Mouse (Mus musculus): ENCODE results near the gene Tmem263. TPM values are rescaled to one million over a fixed set of nuclear protein-coding genes. Genes with fewer than 3 reads are reported as not detected.
A peak's percentile ranks its signal among the peaks of the same experiment; 100 is the strongest.

Tmem263 gene
- total and polyA plus RNA-seq, 3 experiments: 11.8 to 15.7 TPM; not detected in 1

GRCm38 (mm10) chr10:85128453-85128852, 26.0 kb downstream of the Tmem263 start:
- no peaks in the 10 kb centered on the region; a peak in 1 of 4 replicates for H3K27me3 ChIP-seq (ENCODE audit: control insufficient read depth in 1 of 2, insufficient read depth in 2 of 2, low read length in 2 of 2)
- no peaks in the 10 kb centered on the region for H3K9me3 ChIP-seq (replicated peaks; ENCODE audit: insufficient read depth, low read length)
- H3K36me3 ChIP-seq (ENCODE audit: control insufficient read depth in 1 of 2, insufficient read depth in 2 of 2, low read length in 2 of 2): peaks cover 0 to 7% of the 10 kb centered on the region in 2 experiments; a peak in 1 of 4 replicates
- peak overlapping the region; percentile 60 to 74 for H3K4me3 ChIP-seq (ENCODE audit: control insufficient read depth in 1 of 2, insufficient read depth in 1 of 2, low read depth in 2 of 2, low read length in 2 of 2)
- no peak overlapping the region for H3K27ac ChIP-seq (ENCODE audit: control insufficient read depth, low read depth, low read length)
- H3K4me1 ChIP-seq (ENCODE audit: control insufficient read depth in 1 of 2, insufficient read depth in 2 of 2, low read length in 2 of 2): peaks cover 0 to 4% of the 10 kb centered on the region in 2 experiments; a peak in 2 of 4 replicates
- H3K79me2 ChIP-seq (ENCODE audit: control insufficient read depth, insufficient read depth, low read length, poor library complexity): no peaks in the 10 kb centered on the region
- DNase-seq (ENCODE audit: low read depth, low spot score): peak; percentile 80
- H3K9ac ChIP-seq (ENCODE audit: control insufficient read depth, low read depth, low read length, poor library complexity, severe bottlenecking): peak overlapping the region; percentile 42
- TF ChIP-seq MAFK (IDR thresholded peaks at IDR 0.05; ENCODE audit: borderline replicate concordance, low read depth, low read length) (no peak), EP300 (IDR thresholded peaks at IDR 0.05; ENCODE audit: low read depth in 1 of 2, low read length in 2 of 2) (no peak), MYC (IDR thresholded peaks at IDR 0.05; ENCODE audit: low read depth, low read length) (0 out of 2 replicates have a peak, but pooled peaks have one; percentile 24), ETS1 (IDR thresholded peaks at IDR 0.05; ENCODE audit: low read depth, low read length) (no peak), MAZ (IDR thresholded peaks at IDR 0.05; ENCODE audit: low read depth, low read length) (no peak), GATA1 (IDR thresholded peaks at IDR 0.05; ENCODE audit: low read depth, low read length) (no peak), SIN3A (IDR thresholded peaks at IDR 0.05; ENCODE audit: low read length) (peak; percentile 99), POLR2A (IDR thresholded peaks at IDR 0.05; ENCODE audit: control insufficient read depth in 1 of 2, insufficient read depth in 1 of 2, low read depth in 1 of 2, low read length in 2 of 2, poor library complexity in 1 of 2) (no peak), CHD1 (IDR thresholded peaks at IDR 0.05; ENCODE audit: low read depth, low read length) (no peak), NRF1 (IDR thresholded peaks at IDR 0.05; ENCODE audit: insufficient read depth, low read depth, low read length, poor library complexity, severe bottlenecking) (no peak), MXI1 (IDR thresholded peaks at IDR 0.05; ENCODE audit: low read depth, low read length) (peak; percentile 98), SMC3 (IDR thresholded peaks at IDR 0.05; ENCODE audit: low read depth, low read length) (no peak), MYB (IDR thresholded peaks at IDR 0.05; ENCODE audit: low read depth, low read length) (no peak), TCF12 (IDR thresholded peaks at IDR 0.05; ENCODE audit: low read depth, low read length) (no peak), KAT2A (conservative IDR thresholded peaks at IDR 0.05; ENCODE audit: low read depth, low read length) (no peak), MAX (IDR thresholded peaks at IDR 0.05; ENCODE audit: low read length) (peak; percentile 70), GABPA (IDR thresholded peaks at IDR 0.05; ENCODE audit: low read depth, low read length) (no peak)

- H3K4me3 ChIP-seq (ENCODE audit: control insufficient read depth in 1 of 2, insufficient read depth in 1 of 2, low read depth in 2 of 2, low read length in 2 of 2): no peak overlapping the region
- TF ChIP-seq TAL1 (IDR thresholded peaks at IDR 0.05; ENCODE audit: low read length) (no peak), USF2 (IDR thresholded peaks at IDR 0.05; ENCODE audit: borderline replicate concordance in 1 of 2, insufficient read depth in 1 of 2, low read depth in 1 of 2, low read length in 2 of 2) (no peak), JUND (IDR thresholded peaks at IDR 0.05; ENCODE audit: low read depth, low read length) (no peak), KAT2A (conservative IDR thresholded peaks at IDR 0.05; ENCODE audit: low read depth, low read length) (no peak), TBP (IDR thresholded peaks at IDR 0.05; ENCODE audit: low read depth, low read length) (no peak), ZNF384 (IDR thresholded peaks at IDR 0.05; ENCODE audit: low read depth, low read length) (no peak), MYB (IDR thresholded peaks at IDR 0.05; ENCODE audit: low read depth, low read length) (no peak), TCF12 (IDR thresholded peaks at IDR 0.05; ENCODE audit: low read depth, low read length) (no peak), MYC (IDR thresholded peaks at IDR 0.05; ENCODE audit: low read depth, low read length) (no peak), POLR2A (IDR thresholded peaks at IDR 0.05; ENCODE audit: control insufficient read depth in 1 of 2, insufficient read depth in 1 of 2, low read depth in 1 of 2, low read length in 2 of 2, poor library complexity in 1 of 2) (no peak), NRF1 (IDR thresholded peaks at IDR 0.05; ENCODE audit: insufficient read depth, low read depth, low read length, poor library complexity, severe bottlenecking) (no peak), CHD1 (IDR thresholded peaks at IDR 0.05; ENCODE audit: low read depth, low read length) (no peak), RAD21 (IDR thresholded peaks at IDR 0.05; ENCODE audit: low read depth, low read length) (no peak)
- no peak overlapping the region for H3K27ac ChIP-seq (ENCODE audit: control insufficient read depth, low read depth, low read length)
- no peaks in the 10 kb centered on the region for H3K79me2 ChIP-seq (ENCODE audit: control insufficient read depth, insufficient read depth, low read length, poor library complexity)
- no peak for DNase-seq (ENCODE audit: low read depth, low spot score)
- no peak overlapping the region for H3K9ac ChIP-seq (ENCODE audit: control insufficient read depth, low read depth, low read length, poor library complexity, severe bottlenecking)
- H3K4me1 ChIP-seq (ENCODE audit: control insufficient read depth in 1 of 2, insufficient read depth in 2 of 2, low read length in 2 of 2): no peaks in the 10 kb centered on the region
- H3K36me3 ChIP-seq (ENCODE audit: control insufficient read depth in 1 of 2, insufficient read depth in 2 of 2, low read length in 2 of 2): no peaks in the 10 kb centered on the region
- no peaks in the 10 kb centered on the region for H3K9me3 ChIP-seq (replicated peaks; ENCODE audit: insufficient read depth, low read length)
- peaks cover 0 to 3% of the 10 kb centered on the region in 2 experiments; a peak in 2 of 4 replicates for H3K27me3 ChIP-seq (ENCODE audit: control insufficient read depth in 1 of 2, insufficient read depth in 2 of 2, low read length in 2 of 2)
Measured at GRCm38 (mm10) chr10:85136573-85136972, 34.1 kb downstream of the Tmem263 start.
